Mouse (Mus musculus) heart, adult 2 months (tissue): ENCODE results near the gene Pla2g4a.

ENCODE experiments used
- CTCF ChIP-seq: fragments of 200-600 bp; IDR thresholded peaks from 2 replicates; pipeline ENCODE4 v1.8.1; 2022; ENCODE audit warnings: antibody characterized with exemption, mild to moderate bottlenecking, moderate library complexity
- EP300 ChIP-seq: fragments of 200-500 bp; IDR thresholded peaks from 2 replicates; pipeline ENCODE4 v1.6.1; 2011; ENCODE audit warnings: low read depth, low read length, control low read depth; ENCODE audit not compliant: insufficient read depth
- POLR2A ChIP-seq: fragments of 200-500 bp; IDR thresholded peaks from 2 replicates; pipeline ENCODE4 v1.6.1; 2011; ENCODE audit warnings: mild to moderate bottlenecking, low read depth, low read length, control low read depth; ENCODE audit not compliant: insufficient read depth

DNA sequence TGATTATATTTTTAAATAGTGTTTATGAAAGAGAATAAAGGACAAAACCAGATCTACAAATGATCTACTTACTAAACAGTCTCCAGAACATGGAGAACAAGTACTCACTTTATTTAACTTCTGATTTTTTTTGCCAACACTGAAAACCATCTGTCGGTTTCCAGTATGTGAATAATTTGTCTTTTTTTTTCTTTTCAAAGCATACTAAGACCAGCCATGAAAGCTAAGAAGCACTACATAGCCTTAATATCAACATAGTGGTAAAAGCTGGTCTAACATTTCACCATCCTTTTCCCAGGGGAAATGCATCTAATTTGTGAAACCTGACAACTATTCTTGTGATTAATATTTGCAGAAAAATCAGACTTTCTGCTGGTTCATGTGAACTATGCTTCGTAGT is 99.5 kb downstream of the Pla2g4a start:
- TF ChIP-seq CTCF (no peak), EP300 (no peak), POLR2A (no peak)
